Mouse (Mus musculus): ENCODE measurements at regions not wholly inside any gene's neighbourhood (a gene's known extent, or its start where the extent isn't known, plus 50 kb on each side); places are given as distances from the start of the nearest gene placed in this dataset.

- DNase-seq (ENCODE audit: low spot score) (no peak), ATAC-seq (ENCODE audit: extremely low read depth, insufficient number of reproducible peaks, low FRiP score, poor library complexity, severe bottlenecking) (no peak)
- Histone ChIP-seq H3K9me3 (replicated peaks) (peaks cover 46% of the 10 kb centered on the region), H3K4me3 (ENCODE audit: low read depth, low read length) (no peak overlapping the region), H3K36me3 (replicated peaks) (no peaks in the 10 kb centered on the region), H3K4me1 (ENCODE audit: insufficient read depth, low read depth, low read length) (no peaks in the 10 kb centered on the region), H3K27me3 (ENCODE audit: insufficient read depth, low read length) (no peaks in the 10 kb centered on the region)
- TF ChIP-seq GATA1 (IDR thresholded peaks at IDR 0.05; ENCODE audit: borderline replicate concordance, low read length), result no peak
- no peak for TF ChIP-seq GATA2 (IDR thresholded peaks at IDR 0.05; ENCODE audit: borderline replicate concordance, low read depth, low read length)
- TF ChIP-seq POLR2AphosphoS5 (IDR thresholded peaks at IDR 0.05; ENCODE audit: insufficient replicate concordance, low read depth, low read length), result no peak
- TF ChIP-seq CTCF (IDR thresholded peaks at IDR 0.05; ENCODE audit: low read depth, low read length), result no peak
- TF ChIP-seq TAL1 (conservative IDR thresholded peaks at IDR 0.05; ENCODE audit: low read depth, low read length), result no peak
Measured at GRCm38 (mm10) chr5:126096616-126097261, 565.2 kb downstream of the Tmem132b start.

GRCm38 (mm10) chr5:126097262-126097628 is 565.7 kb downstream of the Tmem132b start:
- Histone ChIP-seq H3K4me1 (ENCODE audit: insufficient read depth, low read depth, low read length) (no peaks in the 10 kb centered on the region), H3K36me3 (replicated peaks) (no peaks in the 10 kb centered on the region), H3K27me3 (ENCODE audit: insufficient read depth, low read length) (no peaks in the 10 kb centered on the region), H3K9me3 (replicated peaks) (peaks cover 45% of the 10 kb centered on the region), H3K4me3 (ENCODE audit: low read depth, low read length) (no peak overlapping the region)
- ATAC-seq (ENCODE audit: extremely low read depth, insufficient number of reproducible peaks, low FRiP score, poor library complexity, severe bottlenecking), result no peak
- DNase-seq (ENCODE audit: low spot score), result no peak
- TF ChIP-seq TAL1 (conservative IDR thresholded peaks at IDR 0.05; ENCODE audit: low read depth, low read length), result no peak
- no peak for TF ChIP-seq CTCF (IDR thresholded peaks at IDR 0.05; ENCODE audit: low read depth, low read length)
- TF ChIP-seq POLR2AphosphoS5 (IDR thresholded peaks at IDR 0.05; ENCODE audit: insufficient replicate concordance, low read depth, low read length), result no peak
- no peak for TF ChIP-seq GATA1 (IDR thresholded peaks at IDR 0.05; ENCODE audit: borderline replicate concordance, low read length)
- TF ChIP-seq GATA2 (IDR thresholded peaks at IDR 0.05; ENCODE audit: borderline replicate concordance, low read depth, low read length), result no peak

- Histone ChIP-seq H3K27me3 (ENCODE audit: insufficient read depth, low read length) (no peaks in the 10 kb centered on the region), H3K4me1 (ENCODE audit: insufficient read depth, low read depth, low read length) (no peaks in the 10 kb centered on the region), H3K4me3 (ENCODE audit: low read depth, low read length) (no peak overlapping the region), H3K36me3 (replicated peaks) (no peaks in the 10 kb centered on the region), H3K9me3 (replicated peaks) (peaks cover 45% of the 10 kb centered on the region)
- no peak for ATAC-seq (ENCODE audit: extremely low read depth, insufficient number of reproducible peaks, low FRiP score, poor library complexity, severe bottlenecking)
- TF ChIP-seq TAL1 (conservative IDR thresholded peaks at IDR 0.05; ENCODE audit: low read depth, low read length), result no peak
- DNase-seq (ENCODE audit: low spot score), result no peak
Measured at GRCm38 (mm10) chr5:126098433-126098832, 566.9 kb downstream of the Tmem132b start.

GRCm38 (mm10) chr5:126099931-126100330 is 568.4 kb downstream of the Tmem132b start:
- Histone ChIP-seq H3K27me3 (ENCODE audit: insufficient read depth, low read length) (no peaks in the 10 kb centered on the region), H3K4me1 (ENCODE audit: insufficient read depth, low read depth, low read length) (no peaks in the 10 kb centered on the region), H3K36me3 (replicated peaks) (no peaks in the 10 kb centered on the region), H3K4me3 (ENCODE audit: low read depth, low read length) (no peak overlapping the region), H3K9me3 (replicated peaks) (peaks cover 40% of the 10 kb centered on the region)
- DNase-seq (ENCODE audit: low spot score), result no peak
- ATAC-seq (ENCODE audit: extremely low read depth, insufficient number of reproducible peaks, low FRiP score, poor library complexity, severe bottlenecking), result no peak
- TF ChIP-seq CTCF (IDR thresholded peaks at IDR 0.05; ENCODE audit: low read depth, low read length), result no peak
- TF ChIP-seq GATA2 (IDR thresholded peaks at IDR 0.05; ENCODE audit: borderline replicate concordance, low read depth, low read length), result no peak
- no peak for TF ChIP-seq POLR2AphosphoS5 (IDR thresholded peaks at IDR 0.05; ENCODE audit: insufficient replicate concordance, low read depth, low read length)
- no peak for TF ChIP-seq GATA1 (IDR thresholded peaks at IDR 0.05; ENCODE audit: borderline replicate concordance, low read length)
- no peak for TF ChIP-seq TAL1 (conservative IDR thresholded peaks at IDR 0.05; ENCODE audit: low read depth, low read length)

GRCm38 (mm10) chr5:126104464-126104863 is 572.9 kb downstream of the Tmem132b start:
- ATAC-seq (ENCODE audit: extremely low read depth, insufficient number of reproducible peaks, low FRiP score, poor library complexity, severe bottlenecking) (no peak), DNase-seq (ENCODE audit: low spot score) (no peak)
- no peaks in the 10 kb centered on the region for H3K27me3 ChIP-seq (ENCODE audit: insufficient read depth, low read length)
- H3K4me1 ChIP-seq (ENCODE audit: insufficient read depth, low read depth, low read length), result no peaks in the 10 kb centered on the region
- H3K36me3 ChIP-seq (replicated peaks), result no peaks in the 10 kb centered on the region
- no peak overlapping the region for H3K4me3 ChIP-seq (ENCODE audit: low read depth, low read length)
- H3K9me3 ChIP-seq (replicated peaks), result peaks cover 36% of the 10 kb centered on the region
- TF ChIP-seq CTCF (IDR thresholded peaks at IDR 0.05; ENCODE audit: low read depth, low read length) (no peak), GATA1 (IDR thresholded peaks at IDR 0.05; ENCODE audit: borderline replicate concordance, low read length) (no peak), GATA2 (IDR thresholded peaks at IDR 0.05; ENCODE audit: borderline replicate concordance, low read depth, low read length) (no peak), TAL1 (conservative IDR thresholded peaks at IDR 0.05; ENCODE audit: low read depth, low read length) (no peak), POLR2AphosphoS5 (IDR thresholded peaks at IDR 0.05; ENCODE audit: insufficient replicate concordance, low read depth, low read length) (no peak)

GRCm38 (mm10) chr5:126104883-126105282 is 573.3 kb downstream of the Tmem132b start:
- Histone ChIP-seq H3K9me3 (replicated peaks) (peaks cover 33% of the 10 kb centered on the region), H3K4me1 (ENCODE audit: insufficient read depth, low read depth, low read length) (no peaks in the 10 kb centered on the region), H3K4me3 (ENCODE audit: low read depth, low read length) (no peak overlapping the region), H3K27me3 (ENCODE audit: insufficient read depth, low read length) (no peaks in the 10 kb centered on the region), H3K36me3 (replicated peaks) (no peaks in the 10 kb centered on the region)
- ATAC-seq (ENCODE audit: extremely low read depth, insufficient number of reproducible peaks, low FRiP score, poor library complexity, severe bottlenecking) (no peak), DNase-seq (ENCODE audit: low spot score) (no peak)
- TF ChIP-seq CTCF (IDR thresholded peaks at IDR 0.05; ENCODE audit: low read depth, low read length) (no peak), POLR2AphosphoS5 (IDR thresholded peaks at IDR 0.05; ENCODE audit: insufficient replicate concordance, low read depth, low read length) (no peak)

GRCm38 (mm10) chr5:126105446-126105845 is 573.9 kb downstream of the Tmem132b start:
- Histone ChIP-seq H3K4me1 (ENCODE audit: insufficient read depth, low read depth, low read length) (no peaks in the 10 kb centered on the region), H3K27me3 (ENCODE audit: insufficient read depth, low read length) (no peaks in the 10 kb centered on the region), H3K36me3 (replicated peaks) (no peaks in the 10 kb centered on the region), H3K9me3 (replicated peaks) (peaks cover 30% of the 10 kb centered on the region), H3K4me3 (ENCODE audit: low read depth, low read length) (no peak overlapping the region)
- DNase-seq (ENCODE audit: low spot score) (no peak), ATAC-seq (ENCODE audit: extremely low read depth, insufficient number of reproducible peaks, low FRiP score, poor library complexity, severe bottlenecking) (no peak)
- TF ChIP-seq GATA1 (IDR thresholded peaks at IDR 0.05; ENCODE audit: borderline replicate concordance, low read length) (no peak), GATA2 (IDR thresholded peaks at IDR 0.05; ENCODE audit: borderline replicate concordance, low read depth, low read length) (no peak), CTCF (IDR thresholded peaks at IDR 0.05; ENCODE audit: low read depth, low read length) (no peak), TAL1 (conservative IDR thresholded peaks at IDR 0.05; ENCODE audit: low read depth, low read length) (no peak), POLR2AphosphoS5 (IDR thresholded peaks at IDR 0.05; ENCODE audit: insufficient replicate concordance, low read depth, low read length) (no peak)
